ENCODE assay signal across 25 mouse cellular contexts in the genomic region with DNA sequence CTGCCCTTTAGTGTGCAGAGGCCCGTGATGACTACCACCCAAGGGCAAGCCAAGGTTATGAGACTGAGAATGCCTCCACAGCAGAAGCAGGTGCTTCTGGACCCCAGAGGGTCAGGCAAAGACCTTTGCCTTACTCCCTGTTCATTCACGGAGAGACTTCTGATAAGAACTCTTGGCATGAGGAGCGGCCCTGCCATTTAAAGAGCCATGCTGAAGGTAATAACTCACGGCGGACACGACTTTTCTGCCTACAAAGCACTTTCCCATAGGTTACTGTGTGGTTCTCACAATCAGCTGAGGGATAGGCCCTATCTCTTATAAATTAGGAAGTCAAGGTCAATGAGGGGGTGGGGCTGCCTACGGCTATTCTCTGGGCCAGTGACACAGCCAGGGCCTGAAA. TPM values are rescaled to one million over a fixed set of nuclear protein-coding genes. Genes with fewer than 3 reads are reported as not detected.
A peak's percentile ranks its signal among the peaks of the same experiment; 100 is the strongest.
DNase-seq lines count a peak whose midpoint lies in the region; ATAC-seq and TF ChIP-seq lines count a peak whose summit lies in the region.
"Had no signal": no experiment of that assay in that cellular context is flagged by ENCODE, and none has a peak within 500 bp of the region (broad histone marks: within the 10 kb centered on the region; RNA-seq: fewer than 3 reads in every experiment).

No protein-coding gene starts in this region.

- 0 out of 2 replicates have a peak, but pooled peaks have one; percentile 15 for ATAC-seq in intestine, embryonic 14.5 days (replicated peaks; ENCODE audit: low FRiP score, low TSS enrichment, low read depth)
- peak; percentile 15; the same call in 1 of the 2 replicates for ATAC-seq in stomach, embryonic 15.5 days (ENCODE audit: insufficient read depth, low FRiP score, low read depth)
- ATAC-seq: CD4-positive, CD25-positive, alpha-beta regulatory T cell, adult 4 months; forebrain, embryonic 15.5 days; liver, embryonic 12.5 days; liver, postnatal 0 days; midbrain, embryonic 16.5 days had no signal

- no peak overlapping the region for H3K9ac ChIP-seq in ES-E14 (ENCODE audit: insufficient read depth, low read depth, low read length, poor library complexity, severe bottlenecking)
- H3K9ac ChIP-seq in intestine, embryonic 14.5 days (ENCODE audit: low read length), result no peak overlapping the region
- no peak overlapping the region for H3K9ac ChIP-seq in stomach, embryonic 15.5 days
- H3K9ac ChIP-seq: embryonic facial prominence, embryonic 12.5 days; forebrain, embryonic 15.5 days; heart, embryonic 13.5 days; limb, embryonic 12.5 days; liver, embryonic 12.5 days; liver, postnatal 0 days had no signal

- 0 out of 4 replicates have a peak, but pooled peaks cover 0 to 3% of the 10 kb centered on the region in 2 experiments for H3K4me1 ChIP-seq in ES-E14 (ENCODE audit: control insufficient read depth in 2 of 2, insufficient read depth in 2 of 2, low read length in 2 of 2, poor library complexity in 1 of 2)
- no peaks in the 10 kb centered on the region for H3K4me1 ChIP-seq in intestine, embryonic 14.5 days (replicated peaks; ENCODE audit: control insufficient read depth, insufficient read depth, low read length)
- H3K4me1 ChIP-seq in stomach, embryonic 15.5 days, result no peaks in the 10 kb centered on the region
- H3K4me1 ChIP-seq: embryonic facial prominence, embryonic 12.5 days; forebrain, embryonic 15.5 days had no signal

- H3K4me3 ChIP-seq in ES-E14 (ENCODE audit: insufficient read depth in 1 of 2, low read depth in 1 of 2, low read length in 2 of 2, poor library complexity in 1 of 2, severe bottlenecking in 1 of 2), result no peak overlapping the region
- no peak overlapping the region for H3K4me3 ChIP-seq in intestine, embryonic 14.5 days (ENCODE audit: low read depth, low read length)
- H3K4me3 ChIP-seq in stomach, embryonic 15.5 days (replicated peaks), result no peak overlapping the region
- H3K4me3 ChIP-seq: embryonic facial prominence, embryonic 12.5 days; forebrain, embryonic 15.5 days; heart, adult 2 months; heart, embryonic 13.5 days; limb, embryonic 12.5 days; liver, embryonic 12.5 days had no signal

- H3K4me2 ChIP-seq in intestine, embryonic 14.5 days (ENCODE audit: low read length), result no peak overlapping the region
- H3K4me2 ChIP-seq in stomach, embryonic 15.5 days, result no peak overlapping the region
- H3K4me2 ChIP-seq: embryonic facial prominence, embryonic 12.5 days; forebrain, embryonic 15.5 days; heart, embryonic 13.5 days; limb, embryonic 12.5 days; liver, embryonic 12.5 days; midbrain, embryonic 11.5 days had no signal

- DNase-seq in adrenal gland, postnatal 14 days, result peak; percentile 41
- no peak for DNase-seq in adrenal gland, postnatal 25 days
- DNase-seq in ES-E14 (ENCODE audit: low read depth, low spot score), result no peak
- DNase-seq in intestine, embryonic 14.5 days (ENCODE audit: low spot score), result no peak
- DNase-seq in urinary bladder, postnatal 4 days (ENCODE audit: low spot score in 2 of 2), result no peak
- no peak for DNase-seq in ovary, postnatal 10 days (ENCODE audit: low spot score)
- DNase-seq: cerebellum, adult 11 months; cerebellum, adult 9-11 months; embryo, embryonic 11 days; gastrocnemius, postnatal 25 days; heart, adult 2 months; kidney, postnatal 10 days; layer of hippocampus, adult 9-11 months; liver, postnatal 0 days; lung, postnatal 36 days; right cerebral cortex, adult 18-20 months had no signal

- H3K9me3 ChIP-seq in ES-E14 (ENCODE audit: control insufficient read depth, insufficient read depth, low read depth, low read length), result no peaks in the 10 kb centered on the region
- H3K9me3 ChIP-seq in intestine, embryonic 14.5 days (ENCODE audit: control insufficient read depth, low read length), result no peaks in the 10 kb centered on the region
- no peaks in the 10 kb centered on the region for H3K9me3 ChIP-seq in stomach, embryonic 15.5 days
- H3K9me3 ChIP-seq: embryonic facial prominence, embryonic 12.5 days; forebrain, embryonic 15.5 days; heart, embryonic 13.5 days; limb, embryonic 12.5 days; liver, embryonic 12.5 days had no signal

- H3K27ac ChIP-seq in ES-E14 (ENCODE audit: insufficient read depth, low read depth, low read length, poor library complexity, severe bottlenecking), result no peak overlapping the region
- H3K27ac ChIP-seq in intestine, embryonic 14.5 days (ENCODE audit: low read depth), result no peak overlapping the region
- no peak overlapping the region; the same call in 1 of the 2 replicates for H3K27ac ChIP-seq in stomach, embryonic 15.5 days
- H3K27ac ChIP-seq: embryonic facial prominence, embryonic 12.5 days; forebrain, embryonic 15.5 days; heart, adult 2 months; heart, embryonic 13.5 days; limb, embryonic 12.5 days; liver, embryonic 12.5 days had no signal

- no peaks in the 10 kb centered on the region for H3K36me3 ChIP-seq in ES-E14 (ENCODE audit: control insufficient read depth, insufficient read depth, low read length, poor library complexity, severe bottlenecking)
- H3K36me3 ChIP-seq in intestine, embryonic 14.5 days (ENCODE audit: control insufficient read depth, insufficient read depth, low read length), result no peaks in the 10 kb centered on the region
- no peaks in the 10 kb centered on the region for H3K36me3 ChIP-seq in stomach, embryonic 15.5 days
- H3K36me3 ChIP-seq: embryonic facial prominence, embryonic 12.5 days; forebrain, embryonic 15.5 days; heart, embryonic 13.5 days; limb, embryonic 12.5 days; liver, embryonic 12.5 days had no signal

- H3K27me3 ChIP-seq in intestine, embryonic 14.5 days (replicated peaks; ENCODE audit: control insufficient read depth, insufficient read depth, low read length), result no peaks in the 10 kb centered on the region
- H3K27me3 ChIP-seq in stomach, embryonic 15.5 days (replicated peaks), result no peaks in the 10 kb centered on the region
- H3K27me3 ChIP-seq: embryonic facial prominence, embryonic 12.5 days; forebrain, embryonic 15.5 days; heart, embryonic 13.5 days; limb, embryonic 12.5 days; liver, embryonic 12.5 days had no signal

- in situ Hi-C loops in ES-E14 (cut with MboI; ENCODE audit: low sequenced_read_pairs in 2 of 2, unreplicated experiment in 2 of 2), result no loop called here

- WGBS in intestine, embryonic 14.5 days, result 69% methylated on average over 7 of the region's 7 CpGs
- 65% methylated on average over 7 of the region's 7 CpGs for WGBS in stomach, embryonic 15.5 days

TF ChIP-seq in ES-E14, 5 proteins besides CTCF, POLR2A, EP300 and RAD21:
- TF ChIP-seq MAFK (IDR thresholded peaks at IDR 0.05; ENCODE audit: insufficient read depth, low read depth, low read length), result 0 out of 2 replicates have a peak, but pooled peaks have one; percentile 29
- TF ChIP-seq ZC3H11A (IDR thresholded peaks at IDR 0.05; ENCODE audit: borderline replicate concordance, low read depth, low read length), result no peak
TF ChIP-seq in ES-E14: peak in this region for 1.

RNA-seq across cellular contexts. Expression of a gene that starts 48.9 kb away (rescaled TPM):
- total RNA-seq in adrenal gland, postnatal 14 days (2021), result 107 and 111 TPM in 2 replicates
- total RNA-seq in adrenal gland, postnatal 25 days (2021), result 147 and 157 TPM in 2 replicates
- 15.0 and 16.1 TPM in 2 replicates for total RNA-seq in ES-E14 (2012; rRNA removed)
- polyA plus RNA-seq in intestine, embryonic 14.5 days (2014; fragmentation: Nextera tagmentation; extraction: Ambion mirVana), result 24.7 and 26.2 TPM in 2 replicates
- polyA plus RNA-seq in stomach, embryonic 15.5 days (2015; fragmentation: Nextera tagmentation; extraction: Ambion mirVana), result 20.3 and 20.9 TPM in 2 replicates
